Mouse (Mus musculus) midbrain, embryonic 16.5 days (tissue): ENCODE measurements around the gene Mecom. TPM values are rescaled to one million over a fixed set of nuclear protein-coding genes. Genes with fewer than 3 reads are reported as not detected.

ENCODE experiments used
- ATAC-seq: fragments of 200-750 bp; cut with Nextera tagmentation; 2 replicates; pipeline ENCODE4 v1.8.0; 2017; ENCODE audit warnings: moderate TSS enrichment
- H3K27ac ChIP-seq: fragments of 300-500 bp; sonication (generic); 2 replicates; pipeline ENCODE4 v1.5.1; 2014; ENCODE audit warnings: mild to moderate bottlenecking, low read length, mixed read lengths
- H3K27me3 ChIP-seq: fragments of 300-500 bp; sonication (generic); 2 replicates; pipeline ENCODE4 v1.6.1; 2014; ENCODE audit warnings: low read depth, low read length, mixed read lengths; ENCODE audit not compliant: control insufficient read depth, insufficient read depth
- H3K36me3 ChIP-seq: fragments of 300-500 bp; sonication (generic); 2 replicates; pipeline ENCODE4 v1.6.1; 2014; ENCODE audit warnings: mild to moderate bottlenecking, low read length, moderate library complexity, mixed read lengths; ENCODE audit not compliant: control insufficient read depth, insufficient read depth
- H3K4me1 ChIP-seq: fragments of 300-500 bp; sonication (generic); 2 replicates; pipeline ENCODE4 v1.6.1; 2014; ENCODE audit warnings: mild to moderate bottlenecking, low read length, mixed read lengths; ENCODE audit not compliant: control insufficient read depth, insufficient read depth
- H3K4me2 ChIP-seq: fragments of 300-500 bp; sonication (generic); 2 replicates; pipeline ENCODE4 v1.6.1; 2014; ENCODE audit warnings: mild to moderate bottlenecking, low read length, mixed read lengths
- H3K4me3 ChIP-seq: fragments of 300-500 bp; sonication (generic); 2 replicates; pipeline ENCODE4 v1.5.1; 2014; ENCODE audit warnings: low read depth, mild to moderate bottlenecking, low read length, moderate library complexity, mixed read lengths
- H3K9ac ChIP-seq: fragments of 300-500 bp; sonication (generic); 2 replicates; pipeline ENCODE4 v1.6.1; 2014; ENCODE audit warnings: low read depth, low read length, mixed read lengths
- H3K9me3 ChIP-seq: fragments of 300-500 bp; sonication (generic); replicated peaks from 2 replicates; pipeline ENCODE4 v1.6.1; 2014; ENCODE audit warnings: mild to moderate bottlenecking, low read length, mixed read lengths; ENCODE audit not compliant: control insufficient read depth, poor library complexity, severe bottlenecking
- WGBS: fragments of 180-500 bp; shearing (Covaris S2); extraction: QIAGEN DNeasy Blood & Tissue Kit; methylation state at CpG from one replicate; pipeline ENCODE4 v1.1.7; 2014; 5-methylcytosine and 5-hydroxymethylcytosine counted together
- polyA plus RNA-seq: library from polyadenylated mRNA; unstranded; fragments of >200 nt; fragmentation: Nextera tagmentation; extraction: Ambion mirVana; gene quantifications from 2 replicates; pipeline ENCODE4 v1.2.1, GENCODE M21; 2015

The Mecom gene
- polyA plus RNA-seq, 1 experiment from 2014 or later, result 4.0 TPM

DNA sequence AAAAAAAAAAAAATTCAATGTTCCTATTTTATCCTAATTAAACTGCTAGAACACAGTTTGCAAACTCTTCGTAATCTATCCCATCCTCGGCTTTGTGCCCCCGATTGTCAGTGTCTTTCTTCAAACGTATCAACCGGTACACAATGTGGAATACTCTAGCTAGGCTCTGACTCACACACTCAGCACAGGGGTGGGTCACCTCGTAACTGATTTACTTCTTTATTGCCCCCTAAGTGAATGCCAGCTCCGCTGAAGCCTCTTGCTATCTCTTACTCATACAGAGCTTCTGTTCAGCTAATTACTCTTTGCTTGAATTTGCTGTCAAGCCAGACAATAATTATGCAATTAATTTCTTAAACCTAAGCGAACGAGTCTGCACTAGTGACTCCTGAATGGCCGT is 66.1 kb downstream of the Mecom start:
- Histone ChIP-seq H3K27ac (no peak overlapping the region), H3K9me3 (no peaks in the 10 kb centered on the region), H3K4me2 (no peak overlapping the region), H3K4me3 (no peak overlapping the region), H3K36me3 (no peaks in the 10 kb centered on the region), H3K4me1 (no peaks in the 10 kb centered on the region), H3K27me3 (no peaks in the 10 kb centered on the region), H3K9ac (no peak overlapping the region)
- no peak for ATAC-seq
- 78% methylated on average over 10 of the region's 10 CpGs for WGBS

DNA sequence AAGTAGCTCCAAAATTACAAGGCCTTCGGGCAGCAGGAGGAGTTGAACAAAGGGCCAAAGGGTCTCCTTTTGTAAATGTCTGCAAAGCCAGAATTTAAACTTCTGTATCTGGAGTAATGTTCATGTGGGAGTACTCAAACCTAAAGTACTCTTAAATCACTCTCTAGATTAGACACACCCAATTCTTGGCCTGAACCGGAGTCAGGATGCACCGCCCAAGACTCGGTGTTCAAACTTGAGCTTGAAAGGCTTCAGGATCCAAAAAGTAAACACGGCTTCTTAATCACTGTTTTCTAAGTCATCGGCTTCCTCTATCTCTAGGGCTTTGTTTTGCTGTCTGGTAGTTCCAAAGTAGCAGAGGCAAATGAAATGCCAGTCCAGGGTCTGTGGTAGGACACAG is 67.3 kb downstream of the Mecom start:
- WGBS, result 83% methylated on average over 6 of the region's 6 CpGs
- H3K4me2 ChIP-seq, result no peak overlapping the region
- ATAC-seq, result no peak
- no peak overlapping the region for H3K4me3 ChIP-seq
- H3K27me3 ChIP-seq, result no peaks in the 10 kb centered on the region
- H3K4me1 ChIP-seq, result no peaks in the 10 kb centered on the region
- H3K9me3 ChIP-seq, result no peaks in the 10 kb centered on the region
- no peak overlapping the region for H3K9ac ChIP-seq
- no peak overlapping the region for H3K27ac ChIP-seq
- no peaks in the 10 kb centered on the region for H3K36me3 ChIP-seq

DNA sequence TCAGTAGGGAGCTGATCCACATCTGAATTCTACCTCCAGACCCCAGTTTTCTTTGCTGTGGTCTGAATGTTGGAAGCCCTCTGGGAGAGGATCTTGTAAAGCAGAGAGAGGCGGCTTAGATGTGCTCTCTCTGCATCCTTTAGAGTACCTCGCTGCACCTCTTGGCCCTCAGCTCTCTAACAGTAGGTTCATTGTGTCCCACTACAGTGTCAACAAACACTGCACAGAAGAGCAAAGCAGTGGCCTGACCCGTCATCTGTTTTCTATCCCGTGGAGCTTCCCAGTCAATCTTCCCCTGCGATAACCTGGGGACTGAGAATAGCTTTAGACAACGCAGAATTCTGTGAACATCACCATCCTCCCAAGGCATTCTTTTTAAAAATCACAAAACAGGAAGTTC is 69.6 kb downstream of the Mecom start:
- Histone ChIP-seq H3K27me3 (no peaks in the 10 kb centered on the region), H3K9me3 (no peaks in the 10 kb centered on the region), H3K9ac (no peak overlapping the region), H3K4me1 (no peaks in the 10 kb centered on the region), H3K4me3 (no peak overlapping the region), H3K27ac (no peak overlapping the region), H3K4me2 (no peak overlapping the region), H3K36me3 (no peaks in the 10 kb centered on the region)
- 54% methylated on average over 6 of the region's 6 CpGs for WGBS
- ATAC-seq, result no peak

DNA sequence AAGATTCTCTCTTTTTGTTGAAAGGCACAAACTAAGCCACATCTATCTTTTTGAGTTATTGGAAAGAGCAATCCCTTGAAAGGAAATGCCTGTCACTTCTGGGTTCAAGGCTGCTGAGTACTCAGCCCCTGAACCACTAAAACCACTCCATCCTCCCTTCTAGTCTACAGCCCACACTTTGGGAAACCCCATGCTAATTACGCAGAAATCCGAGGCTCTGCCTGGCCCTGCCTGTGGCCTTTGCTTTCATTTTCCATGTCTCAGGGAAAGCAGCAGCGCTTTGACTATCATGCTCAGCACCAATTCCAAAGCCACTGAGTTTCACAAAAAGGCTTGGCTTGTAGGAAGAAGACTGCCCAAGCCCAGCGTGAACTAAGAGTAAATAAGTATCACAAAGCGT is 70.8 kb downstream of the Mecom start:
- Histone ChIP-seq H3K27me3 (no peaks in the 10 kb centered on the region), H3K36me3 (no peaks in the 10 kb centered on the region), H3K9me3 (no peaks in the 10 kb centered on the region), H3K4me2 (no peak overlapping the region), H3K4me3 (no peak overlapping the region), H3K27ac (no peak overlapping the region), H3K4me1 (no peaks in the 10 kb centered on the region), H3K9ac (no peak overlapping the region)
- WGBS, result 39% methylated on average over 5 of the region's 5 CpGs
- ATAC-seq, result no peak

DNA sequence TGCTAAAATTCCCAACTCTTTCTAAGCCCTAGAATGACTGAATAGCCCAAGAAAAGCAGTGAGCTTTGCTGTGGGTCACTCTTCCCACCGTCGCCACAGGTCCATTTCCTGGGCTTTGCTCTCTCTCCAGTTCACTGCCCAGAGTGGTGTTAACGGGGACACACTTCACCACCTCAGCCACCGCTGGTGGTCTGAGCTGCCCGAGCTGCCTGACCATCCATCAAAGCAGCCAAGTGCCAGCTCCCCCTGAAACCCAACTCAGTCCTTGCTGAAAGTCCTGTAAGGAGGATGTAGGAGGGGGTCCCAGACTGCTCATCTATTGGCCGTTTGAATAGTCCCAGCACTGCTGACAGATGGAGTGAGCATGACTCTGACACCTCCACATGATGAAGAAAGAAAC is 72.2 kb downstream of the Mecom start:
- no peaks in the 10 kb centered on the region for H3K36me3 ChIP-seq
- no peak overlapping the region for H3K27ac ChIP-seq
- no peak overlapping the region for H3K9ac ChIP-seq
- no peak overlapping the region for H3K4me3 ChIP-seq
- no peak overlapping the region for H3K4me2 ChIP-seq
- no peak for ATAC-seq
- WGBS, result 42% methylated on average over 6 of the region's 6 CpGs
- H3K4me1 ChIP-seq, result no peaks in the 10 kb centered on the region
- H3K27me3 ChIP-seq, result no peaks in the 10 kb centered on the region
- no peaks in the 10 kb centered on the region for H3K9me3 ChIP-seq

DNA sequence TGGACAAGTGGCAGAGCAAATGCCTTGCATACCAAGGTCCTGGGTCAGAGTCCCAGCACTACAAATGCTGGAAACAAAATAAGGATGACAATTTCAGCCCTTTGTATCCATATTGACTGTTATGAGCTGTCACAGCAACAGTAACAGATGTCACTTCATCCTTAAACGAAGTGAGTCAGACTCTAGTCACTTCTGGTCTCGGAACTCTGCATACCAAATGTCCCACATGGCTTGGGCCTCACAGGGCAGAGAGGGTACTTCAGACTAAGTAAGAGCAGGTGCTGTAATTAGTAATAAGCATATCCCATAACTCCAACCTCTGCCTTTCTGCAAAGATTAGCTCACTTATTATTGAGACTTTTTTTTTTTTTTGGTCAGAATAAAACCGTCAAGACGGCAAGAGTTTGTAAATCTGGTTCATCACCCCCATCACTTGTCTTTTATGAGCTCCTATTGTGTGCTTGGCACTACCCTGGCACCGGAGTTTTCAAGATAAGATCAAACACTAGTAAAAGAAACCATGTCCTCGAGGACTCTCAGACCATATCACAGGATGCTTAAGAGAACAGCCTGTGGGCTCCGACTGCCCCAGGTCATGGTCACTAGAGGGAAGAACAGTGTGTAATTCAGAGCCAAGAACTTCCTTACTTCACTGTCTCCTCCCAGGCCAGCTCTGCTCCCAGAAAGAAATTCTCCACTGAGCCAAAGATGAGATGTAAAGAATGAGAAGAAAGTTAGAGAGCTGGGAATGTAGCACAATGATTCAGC is 79.6 kb downstream of the Mecom start:
- no peak overlapping the region for H3K4me3 ChIP-seq
- 65% methylated on average over 7 of the region's 7 CpGs for WGBS
- no peaks in the 10 kb centered on the region for H3K9me3 ChIP-seq
- H3K27ac ChIP-seq, result no peak overlapping the region
- no peak for ATAC-seq
- no peaks in the 10 kb centered on the region for H3K36me3 ChIP-seq
- H3K27me3 ChIP-seq, result no peaks in the 10 kb centered on the region
- H3K4me2 ChIP-seq, result no peak overlapping the region
- H3K9ac ChIP-seq, result no peak overlapping the region
- H3K4me1 ChIP-seq, result no peaks in the 10 kb centered on the region

DNA sequence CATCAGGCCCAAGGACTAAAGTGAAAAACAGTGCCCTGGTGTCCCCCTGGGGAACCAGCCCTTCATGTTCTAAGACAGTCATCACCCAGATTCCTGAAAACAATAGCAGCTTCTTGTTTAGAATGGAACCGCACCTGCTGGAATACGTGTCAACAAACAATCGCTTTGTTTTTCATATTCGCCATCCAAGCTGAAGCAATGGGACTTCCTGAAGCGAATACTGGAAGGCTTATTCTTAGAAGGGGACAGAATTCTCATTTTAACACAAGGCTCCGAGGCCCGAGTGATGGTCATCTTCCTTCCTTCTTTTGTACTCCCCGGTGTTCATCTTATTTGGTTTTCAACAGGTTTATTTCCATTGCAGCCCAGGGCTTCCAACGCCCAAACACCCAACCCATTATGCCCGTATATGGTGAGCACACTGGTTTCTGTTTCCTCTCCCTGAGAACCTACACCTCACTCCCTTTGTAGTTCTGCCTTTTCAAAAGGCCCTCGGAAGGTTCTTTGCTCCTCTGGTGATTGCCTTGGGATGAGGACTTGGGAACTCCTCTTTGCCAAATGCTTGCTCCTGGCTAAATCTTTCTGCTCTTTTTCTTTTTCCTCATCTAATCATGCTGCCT is 81.7 kb downstream of the Mecom start:
- no peaks in the 10 kb centered on the region for H3K27me3 ChIP-seq
- H3K4me2 ChIP-seq, result no peak overlapping the region
- 68% methylated on average over 11 of the region's 11 CpGs for WGBS
- ATAC-seq, result no peak
- H3K36me3 ChIP-seq, result no peaks in the 10 kb centered on the region
- no peaks in the 10 kb centered on the region for H3K4me1 ChIP-seq
- no peak overlapping the region for H3K9ac ChIP-seq
- no peaks in the 10 kb centered on the region for H3K9me3 ChIP-seq
- H3K27ac ChIP-seq, result no peak overlapping the region
- no peak overlapping the region for H3K4me3 ChIP-seq

DNA sequence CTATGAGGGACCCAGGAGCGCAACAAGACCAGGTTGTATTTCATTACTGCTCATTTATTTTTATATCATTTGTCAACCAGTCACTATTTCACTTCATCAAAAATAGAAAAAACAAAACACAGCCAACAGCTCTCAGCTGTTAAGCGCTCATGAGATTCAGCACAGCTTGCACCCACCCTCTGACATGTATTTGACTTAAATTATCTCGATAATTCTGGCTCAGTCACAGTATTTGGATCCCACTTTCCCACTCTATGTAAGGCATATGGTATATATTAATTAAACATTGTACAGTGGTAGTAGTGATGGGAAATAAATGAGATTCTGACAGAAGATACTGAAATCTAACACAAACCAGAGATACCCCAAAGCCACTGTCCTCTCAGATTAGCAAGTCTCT is 83.3 kb downstream of the Mecom start:
- no peaks in the 10 kb centered on the region for H3K36me3 ChIP-seq
- H3K9me3 ChIP-seq, result no peaks in the 10 kb centered on the region
- H3K4me1 ChIP-seq, result no peaks in the 10 kb centered on the region
- H3K27ac ChIP-seq, result no peak overlapping the region
- no peak overlapping the region for H3K4me3 ChIP-seq
- H3K27me3 ChIP-seq, result no peaks in the 10 kb centered on the region
- H3K4me2 ChIP-seq, result no peak overlapping the region
- 95% methylated on average over 3 of the region's 3 CpGs for WGBS
- H3K9ac ChIP-seq, result no peak overlapping the region
- no peak for ATAC-seq

DNA sequence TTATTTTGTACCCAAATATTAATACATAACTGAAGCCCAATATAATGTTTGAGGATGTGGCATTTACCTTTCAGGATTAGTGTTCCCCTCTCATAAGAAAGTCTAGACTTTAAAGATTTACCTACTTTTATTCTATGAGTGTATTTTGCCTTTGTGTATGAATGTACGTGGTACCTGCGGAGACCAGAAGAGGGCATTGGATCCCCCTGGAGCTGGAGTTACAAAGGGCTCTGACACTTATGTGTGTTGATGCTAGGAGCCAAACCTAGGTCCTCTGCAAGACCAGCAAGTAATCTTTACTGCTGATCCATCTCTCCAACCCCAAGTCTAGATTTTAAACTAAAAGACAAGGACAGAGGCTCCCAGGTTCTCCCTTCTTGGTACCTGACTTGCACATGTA is 86.0 kb downstream of the Mecom start:
- WGBS, result 86% methylated on average over 2 of the region's 2 CpGs
- H3K36me3 ChIP-seq, result no peaks in the 10 kb centered on the region

More for the DNA sequence above, 86.0 kb downstream of the Mecom start:
- no peaks in the 10 kb centered on the region for H3K9me3 ChIP-seq
- no peak overlapping the region for H3K4me2 ChIP-seq
- no peak overlapping the region for H3K9ac ChIP-seq
- H3K4me3 ChIP-seq, result no peak overlapping the region
- H3K4me1 ChIP-seq, result no peaks in the 10 kb centered on the region
- no peak for ATAC-seq
- no peaks in the 10 kb centered on the region for H3K27me3 ChIP-seq
- no peak overlapping the region for H3K27ac ChIP-seq
